Mouse (Mus musculus): ENCODE measurements around the gene Kcnq4.

DNA sequence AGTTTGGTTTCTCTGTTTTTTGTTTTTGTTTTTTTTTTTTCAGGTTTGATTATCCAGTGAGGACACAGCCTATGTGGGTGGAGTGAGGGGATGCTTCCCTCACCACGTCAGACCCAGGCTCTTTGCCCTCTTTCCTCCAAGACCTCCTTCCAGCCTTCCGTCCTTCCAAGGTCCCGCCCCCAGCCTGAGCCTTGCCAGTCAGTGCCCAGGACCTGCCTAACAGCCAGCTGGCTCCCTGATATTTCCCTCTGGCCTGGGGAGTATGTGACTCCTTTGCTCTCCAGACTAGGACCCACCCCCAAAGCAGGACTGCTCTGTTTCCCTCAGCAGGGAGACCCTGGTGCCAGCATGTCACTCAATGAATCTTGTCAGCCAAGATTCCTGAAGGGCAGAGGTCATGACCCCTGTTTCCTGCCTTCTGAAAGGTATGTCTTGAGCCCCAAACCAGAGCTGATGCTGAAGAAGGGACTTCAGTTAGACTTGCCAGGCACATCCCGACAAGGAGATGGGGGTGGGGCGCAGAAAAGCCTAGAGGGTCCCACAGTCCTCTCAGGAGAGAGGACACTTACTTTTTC is 22.8 kb downstream of the Kcnq4 start:
- TF ChIP-seq CTCF (IDR thresholded peaks at IDR 0.05; ENCODE audit: low read depth, low read length) (no peak), POLR2A (IDR thresholded peaks at IDR 0.05; ENCODE audit: borderline replicate concordance, low read depth, low read length) (no peak)

Data from bone marrow macrophage, adult 2 months (primary cell).